Mouse (Mus musculus) hindbrain, embryonic 15.5 days (tissue): ENCODE measurements around the gene Carmil2. TPM values are rescaled to one million over a fixed set of nuclear protein-coding genes. Genes with fewer than 3 reads are reported as not detected.

Experiments
- ATAC-seq: fragments of 200-750 bp; cut with Nextera tagmentation; 2 replicates; pipeline ENCODE4 v1.8.0; 2017; ENCODE audit warnings: low read depth, moderate number of reproducible peaks, moderate TSS enrichment; ENCODE audit not compliant: low FRiP score
- H3K27ac ChIP-seq: fragments of 300-500 bp; sonication (generic); replicated peaks from 2 replicates; pipeline ENCODE4 v1.5.1; 2015; ENCODE audit warnings: mild to moderate bottlenecking, inconsistent platforms
- H3K27me3 ChIP-seq: fragments of 300-500 bp; sonication (generic); 2 replicates; pipeline ENCODE4 v1.6.1; 2015; ENCODE audit warnings: control low read depth, inconsistent platforms
- H3K36me3 ChIP-seq: fragments of 300-500 bp; sonication (generic); 2 replicates; pipeline ENCODE4 v1.6.1; 2015; ENCODE audit warnings: control low read depth, inconsistent platforms
- H3K4me1 ChIP-seq: fragments of 300-500 bp; sonication (generic); replicated peaks from 2 replicates; pipeline ENCODE4 v1.6.1; 2015; ENCODE audit warnings: control low read depth, inconsistent platforms
- H3K4me2 ChIP-seq: fragments of 300-500 bp; sonication (generic); 2 replicates; pipeline ENCODE4 v1.6.1; 2015; ENCODE audit warnings: moderate library complexity, mild to moderate bottlenecking, inconsistent platforms
- H3K4me3 ChIP-seq: fragments of 300-500 bp; sonication (generic); 2 replicates; pipeline ENCODE4 v1.5.1; 2015; ENCODE audit warnings: mild to moderate bottlenecking, inconsistent platforms
- H3K9ac ChIP-seq: fragments of 300-500 bp; sonication (generic); 2 replicates; pipeline ENCODE4 v1.6.1; 2015; ENCODE audit warnings: inconsistent platforms
- H3K9me3 ChIP-seq: fragments of 300-500 bp; sonication (generic); 2 replicates; pipeline ENCODE4 v1.6.1; 2016; ENCODE audit warnings: control low read depth, inconsistent platforms
- WGBS: fragments of 180-500 bp; shearing (Covaris S2); methylation state at CpG from one replicate; pipeline ENCODE4 v1.1.7; 2015; 5-methylcytosine and 5-hydroxymethylcytosine counted together
- polyA plus RNA-seq: library from polyadenylated mRNA; unstranded; fragments of >200 nt; fragmentation: Nextera tagmentation; extraction: Ambion mirVana; gene quantifications from 2 replicates; pipeline ENCODE4 v1.2.1, GENCODE M21; 2015

The Carmil2 gene
- polyA plus RNA-seq, 1 experiment from 2014 or later: 28.7 TPM

- ATAC-seq: no peak
- no peak overlapping the region for H3K27ac ChIP-seq
- no peak overlapping the region for H3K4me2 ChIP-seq
- H3K36me3 ChIP-seq: peaks cover 21% of the 10 kb centered on the region
- no peaks in the 10 kb centered on the region for H3K27me3 ChIP-seq
- no peaks in the 10 kb centered on the region for H3K9me3 ChIP-seq
- H3K4me3 ChIP-seq: no peak overlapping the region
- H3K4me1 ChIP-seq: 0 out of 2 replicates have a peak, but pooled peaks cover 5% of the 10 kb centered on the region
- 68% methylated on average over 6 of the region's 6 CpGs for whole genome bisulfite sequencing
- no peak overlapping the region for H3K9ac ChIP-seq
Observed at GRCm38 (mm10) chr8:105686551-105686950, 477 bp downstream of the Carmil2 start.

- no peaks in the 10 kb centered on the region for H3K9me3 ChIP-seq
- H3K4me3 ChIP-seq: no peak overlapping the region
- H3K9ac ChIP-seq: no peak overlapping the region
- no peak overlapping the region for H3K4me2 ChIP-seq
- no peak overlapping the region for H3K27ac ChIP-seq
- ATAC-seq: no peak
- H3K4me1 ChIP-seq: 0 out of 2 replicates have a peak, but pooled peaks cover 5% of the 10 kb centered on the region
- no peaks in the 10 kb centered on the region for H3K27me3 ChIP-seq
- H3K36me3 ChIP-seq: peaks cover 12% of the 10 kb centered on the region
- WGBS: 66% methylated on average over 8 of the region's 8 CpGs
Observed at GRCm38 (mm10) chr8:105687512-105687911, 1.4 kb downstream of the Carmil2 start.

GRCm38 (mm10) chr8:105688242-105688752, 2.2 kb downstream of the Carmil2 start:
- H3K36me3 ChIP-seq: peaks cover 4% of the 10 kb centered on the region; the same call in 1 of the 2 replicates
- WGBS: 71% methylated on average over 14 of the region's 14 CpGs
- no peaks in the 10 kb centered on the region for H3K27me3 ChIP-seq
- 0 out of 2 replicates have a peak, but pooled peaks cover 5% of the 10 kb centered on the region for H3K4me1 ChIP-seq
- H3K4me3 ChIP-seq: no peak overlapping the region
- no peak overlapping the region for H3K27ac ChIP-seq
- no peak overlapping the region for H3K9ac ChIP-seq
- no peak for ATAC-seq
- no peak overlapping the region for H3K4me2 ChIP-seq
- H3K9me3 ChIP-seq: no peaks in the 10 kb centered on the region

- ATAC-seq: no peak
- no peak overlapping the region for H3K27ac ChIP-seq
- no peaks in the 10 kb centered on the region for H3K9me3 ChIP-seq
- no peak overlapping the region for H3K9ac ChIP-seq
- H3K27me3 ChIP-seq: no peaks in the 10 kb centered on the region
- H3K4me2 ChIP-seq: no peak overlapping the region
- H3K4me1 ChIP-seq: peaks cover 14% of the 10 kb centered on the region
- H3K4me3 ChIP-seq: no peak overlapping the region
- 62% methylated on average over 35 of the region's 35 CpGs for WGBS
- H3K36me3 ChIP-seq: no peaks in the 10 kb centered on the region
Observed at GRCm38 (mm10) chr8:105689256-105689982, 3.3 kb downstream of the Carmil2 start.

GRCm38 (mm10) chr8:105689983-105690360, 3.9 kb downstream of the Carmil2 start:
- H3K4me3 ChIP-seq: no peak overlapping the region
- H3K9ac ChIP-seq: no peak overlapping the region
- ATAC-seq: no peak
- H3K27ac ChIP-seq: no peak overlapping the region
- no peaks in the 10 kb centered on the region for H3K9me3 ChIP-seq
- 93% methylated on average over 9 of the region's 9 CpGs for WGBS
- no peaks in the 10 kb centered on the region for H3K36me3 ChIP-seq
- no peaks in the 10 kb centered on the region for H3K27me3 ChIP-seq
- H3K4me2 ChIP-seq: no peak overlapping the region
- H3K4me1 ChIP-seq: peaks cover 19% of the 10 kb centered on the region

- no peak overlapping the region for H3K4me2 ChIP-seq
- no peak overlapping the region for H3K9ac ChIP-seq
- no peak overlapping the region for H3K27ac ChIP-seq
- peaks cover 24% of the 10 kb centered on the region for H3K4me1 ChIP-seq
- no peaks in the 10 kb centered on the region for H3K9me3 ChIP-seq
- H3K4me3 ChIP-seq: no peak overlapping the region
- peaks cover 6% of the 10 kb centered on the region for H3K36me3 ChIP-seq
- no peaks in the 10 kb centered on the region for H3K27me3 ChIP-seq
- ATAC-seq: no peak
- 87% methylated on average over 14 of the region's 14 CpGs for WGBS
Observed at GRCm38 (mm10) chr8:105690978-105691377, 4.9 kb downstream of the Carmil2 start.

- peaks cover 22% of the 10 kb centered on the region for H3K36me3 ChIP-seq
- H3K4me2 ChIP-seq: no peak overlapping the region
- no peaks in the 10 kb centered on the region for H3K27me3 ChIP-seq
- H3K4me1 ChIP-seq: peaks cover 23% of the 10 kb centered on the region
- WGBS: 95% methylated on average over 11 of the region's 11 CpGs
- no peak for ATAC-seq
- H3K9ac ChIP-seq: no peak overlapping the region
- H3K9me3 ChIP-seq: no peaks in the 10 kb centered on the region
- H3K27ac ChIP-seq: 0 out of 2 replicates have a peak overlapping the region, but pooled peaks have one; percentile 93
- no peak overlapping the region for H3K4me3 ChIP-seq
Observed at GRCm38 (mm10) chr8:105692449-105693182, 6.5 kb downstream of the Carmil2 start.

GRCm38 (mm10) chr8:105693648-105694047, 7.6 kb downstream of the Carmil2 start:
- Histone ChIP-seq H3K27me3 (no peaks in the 10 kb centered on the region), H3K4me2 (peak overlapping the region; percentile 89), H3K4me1 (peaks cover 23% of the 10 kb centered on the region), H3K9me3 (no peaks in the 10 kb centered on the region), H3K27ac (peak overlapping the region; percentile 93), H3K4me3 (peak overlapping the region; percentile 89), H3K9ac (peak overlapping the region; percentile 91), H3K36me3 (peaks cover 32% of the 10 kb centered on the region)
- ATAC-seq: peak; percentile 72
- WGBS: 2% methylated on average over 24 of the region's 30 CpGs

- WGBS: 3% methylated on average over 39 of the region's 40 CpGs
- ATAC-seq: peak; percentile 50
Observed at GRCm38 (mm10) chr8:105694051-105694799, 8.2 kb downstream of the Carmil2 start.

GRCm38 (mm10) chr8:105695080-105695780, 9.2 kb downstream of the Carmil2 start:
- no peaks in the 10 kb centered on the region for H3K27me3 ChIP-seq
- peak overlapping the region; percentile 89 for H3K4me3 ChIP-seq
- H3K9me3 ChIP-seq: no peaks in the 10 kb centered on the region
- WGBS: 81% methylated on average over 30 of the region's 30 CpGs
- H3K27ac ChIP-seq: peak overlapping the region; percentile 93
- peaks cover 34% of the 10 kb centered on the region for H3K4me1 ChIP-seq
- peak overlapping the region; percentile 89 for H3K4me2 ChIP-seq
- peaks cover 35% of the 10 kb centered on the region for H3K36me3 ChIP-seq
- H3K9ac ChIP-seq: peak overlapping the region; percentile 91
- no peak for ATAC-seq

More at GRCm38 (mm10) chr8:105694051-105694799, 8.2 kb downstream of the Carmil2 start:
- Histone ChIP-seq H3K27ac (peak overlapping the region; percentile 93), H3K36me3 (peaks cover 35% of the 10 kb centered on the region), H3K4me3 (peak overlapping the region; percentile 89), H3K9ac (peak overlapping the region; percentile 91), H3K4me1 (peaks cover 24% of the 10 kb centered on the region), H3K9me3 (no peaks in the 10 kb centered on the region), H3K4me2 (peak overlapping the region; percentile 89), H3K27me3 (no peaks in the 10 kb centered on the region)

- Histone ChIP-seq H3K4me1 (peaks cover 43% of the 10 kb centered on the region), H3K36me3 (peaks cover 35% of the 10 kb centered on the region), H3K27me3 (no peaks in the 10 kb centered on the region), H3K4me2 (no peak overlapping the region), H3K27ac (no peak overlapping the region), H3K9ac (no peak overlapping the region), H3K9me3 (no peaks in the 10 kb centered on the region), H3K4me3 (no peak overlapping the region)
- no peak for ATAC-seq
- WGBS: 94% methylated on average over 17 of the region's 17 CpGs
Observed at GRCm38 (mm10) chr8:105697196-105697780, 11.2 kb downstream of the Carmil2 start.
